Mouse (Mus musculus) hindbrain, embryonic 15.5 days (tissue): ENCODE results near the gene Mrps12. TPM values are rescaled to one million over a fixed set of nuclear protein-coding genes. Genes with fewer than 3 reads are reported as not detected.

Source experiments
- ATAC-seq: fragments of 200-750 bp; cut with Nextera tagmentation; 2 replicates; pipeline ENCODE4 v1.8.0; 2017; ENCODE audit warnings: low read depth, moderate number of reproducible peaks, moderate TSS enrichment; ENCODE audit not compliant: low FRiP score
- H3K27ac ChIP-seq: fragments of 300-500 bp; sonication (generic); replicated peaks from 2 replicates; pipeline ENCODE4 v1.5.1; 2015; ENCODE audit warnings: mild to moderate bottlenecking, inconsistent platforms
- H3K27me3 ChIP-seq: fragments of 300-500 bp; sonication (generic); 2 replicates; pipeline ENCODE4 v1.6.1; 2015; ENCODE audit warnings: control low read depth, inconsistent platforms
- H3K36me3 ChIP-seq: fragments of 300-500 bp; sonication (generic); 2 replicates; pipeline ENCODE4 v1.6.1; 2015; ENCODE audit warnings: control low read depth, inconsistent platforms
- H3K4me1 ChIP-seq: fragments of 300-500 bp; sonication (generic); replicated peaks from 2 replicates; pipeline ENCODE4 v1.6.1; 2015; ENCODE audit warnings: control low read depth, inconsistent platforms
- H3K4me2 ChIP-seq: fragments of 300-500 bp; sonication (generic); 2 replicates; pipeline ENCODE4 v1.6.1; 2015; ENCODE audit warnings: moderate library complexity, mild to moderate bottlenecking, inconsistent platforms
- H3K4me3 ChIP-seq: fragments of 300-500 bp; sonication (generic); 2 replicates; pipeline ENCODE4 v1.5.1; 2015; ENCODE audit warnings: mild to moderate bottlenecking, inconsistent platforms
- H3K9ac ChIP-seq: fragments of 300-500 bp; sonication (generic); 2 replicates; pipeline ENCODE4 v1.6.1; 2015; ENCODE audit warnings: inconsistent platforms
- H3K9me3 ChIP-seq: fragments of 300-500 bp; sonication (generic); 2 replicates; pipeline ENCODE4 v1.6.1; 2016; ENCODE audit warnings: control low read depth, inconsistent platforms
- WGBS: fragments of 180-500 bp; shearing (Covaris S2); methylation state at CpG from one replicate; pipeline ENCODE4 v1.1.7; 2015; 5-methylcytosine and 5-hydroxymethylcytosine counted together
- polyA plus RNA-seq: library from polyadenylated mRNA; unstranded; fragments of >200 nt; fragmentation: Nextera tagmentation; extraction: Ambion mirVana; gene quantifications from 2 replicates; pipeline ENCODE4 v1.2.1, GENCODE M21; 2015

Gene Mrps12
- polyA plus RNA-seq, 1 experiment from 2014 or later, result 113 TPM

DNA sequence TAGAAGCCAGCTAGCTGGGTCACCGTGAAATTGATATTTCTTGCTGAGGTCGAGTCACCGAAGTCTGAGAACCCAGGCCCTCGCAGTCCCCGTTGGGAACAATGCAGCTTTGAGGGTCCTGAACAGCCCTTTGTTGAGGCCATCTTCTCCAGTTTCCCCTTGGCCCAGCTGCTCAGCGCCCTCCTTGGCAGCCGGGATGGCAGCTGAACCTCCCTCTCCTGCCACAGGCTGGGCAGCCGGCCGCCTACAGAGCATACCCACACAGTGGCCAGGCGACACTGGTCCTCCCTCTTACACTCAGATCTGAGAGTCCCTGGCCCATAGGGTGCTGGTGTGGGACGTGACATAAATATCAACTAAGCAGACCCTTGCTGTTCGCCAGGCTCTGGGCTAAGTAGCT, 32.5 kb upstream of the Mrps12 start:
- H3K4me2 ChIP-seq, result no peak overlapping the region
- peak; percentile 69 for ATAC-seq
- peak overlapping the region; percentile 42; the same call in 1 of the 2 replicates for H3K27ac ChIP-seq
- H3K4me3 ChIP-seq, result no peak overlapping the region
- no peaks in the 10 kb centered on the region for H3K9me3 ChIP-seq
- no peaks in the 10 kb centered on the region for H3K27me3 ChIP-seq
- H3K36me3 ChIP-seq, result peaks cover 6% of the 10 kb centered on the region
- H3K4me1 ChIP-seq, result 0 out of 2 replicates have a peak, but pooled peaks cover 6% of the 10 kb centered on the region
- 34% methylated on average over 12 of the region's 12 CpGs for WGBS
- H3K9ac ChIP-seq, result no peak overlapping the region

GRCm38 (mm10) chr7:28773163-28773562, 31.5 kb upstream of the Mrps12 start:
- H3K36me3 ChIP-seq, result peaks cover 6% of the 10 kb centered on the region
- WGBS, result 82% methylated on average over 3 of the region's 3 CpGs
- no peak overlapping the region for H3K4me3 ChIP-seq
- H3K4me2 ChIP-seq, result no peak overlapping the region
- no peak for ATAC-seq
- 0 out of 2 replicates have a peak, but pooled peaks cover 9% of the 10 kb centered on the region for H3K4me1 ChIP-seq
- no peak overlapping the region for H3K27ac ChIP-seq
- no peaks in the 10 kb centered on the region for H3K9me3 ChIP-seq
- no peaks in the 10 kb centered on the region for H3K27me3 ChIP-seq
- H3K9ac ChIP-seq, result no peak overlapping the region

- Histone ChIP-seq H3K36me3 (peaks cover 1% of the 10 kb centered on the region), H3K27ac (no peak overlapping the region), H3K27me3 (no peaks in the 10 kb centered on the region), H3K9me3 (no peaks in the 10 kb centered on the region), H3K4me1 (peaks cover 21% of the 10 kb centered on the region), H3K4me3 (no peak overlapping the region), H3K9ac (no peak overlapping the region), H3K4me2 (no peak overlapping the region)
- WGBS, result 87% methylated on average over 11 of the region's 11 CpGs
- no peak for ATAC-seq
Observed at GRCm38 (mm10) chr7:28771867-28772266, 30.2 kb upstream of the Mrps12 start.

- Histone ChIP-seq H3K4me1 (peaks cover 28% of the 10 kb centered on the region), H3K27ac (no peak overlapping the region), H3K36me3 (no peaks in the 10 kb centered on the region; the same call in 1 of the 2 replicates), H3K9me3 (no peaks in the 10 kb centered on the region), H3K4me3 (no peak overlapping the region), H3K4me2 (no peak overlapping the region), H3K9ac (no peak overlapping the region), H3K27me3 (no peaks in the 10 kb centered on the region)
- no peak for ATAC-seq
- WGBS, result 98% methylated on average over 3 of the region's 3 CpGs
Observed at GRCm38 (mm10) chr7:28770309-28770708, 28.7 kb upstream of the Mrps12 start.

GRCm38 (mm10) chr7:28769414-28769958, 27.9 kb upstream of the Mrps12 start:
- Histone ChIP-seq H3K36me3 (no peaks in the 10 kb centered on the region), H3K4me3 (no peak overlapping the region), H3K27ac (no peak overlapping the region), H3K9ac (no peak overlapping the region), H3K4me1 (peaks cover 35% of the 10 kb centered on the region), H3K27me3 (no peaks in the 10 kb centered on the region), H3K9me3 (no peaks in the 10 kb centered on the region), H3K4me2 (no peak overlapping the region)
- WGBS, result 92% methylated on average over 9 of the region's 9 CpGs
- no peak for ATAC-seq

DNA sequence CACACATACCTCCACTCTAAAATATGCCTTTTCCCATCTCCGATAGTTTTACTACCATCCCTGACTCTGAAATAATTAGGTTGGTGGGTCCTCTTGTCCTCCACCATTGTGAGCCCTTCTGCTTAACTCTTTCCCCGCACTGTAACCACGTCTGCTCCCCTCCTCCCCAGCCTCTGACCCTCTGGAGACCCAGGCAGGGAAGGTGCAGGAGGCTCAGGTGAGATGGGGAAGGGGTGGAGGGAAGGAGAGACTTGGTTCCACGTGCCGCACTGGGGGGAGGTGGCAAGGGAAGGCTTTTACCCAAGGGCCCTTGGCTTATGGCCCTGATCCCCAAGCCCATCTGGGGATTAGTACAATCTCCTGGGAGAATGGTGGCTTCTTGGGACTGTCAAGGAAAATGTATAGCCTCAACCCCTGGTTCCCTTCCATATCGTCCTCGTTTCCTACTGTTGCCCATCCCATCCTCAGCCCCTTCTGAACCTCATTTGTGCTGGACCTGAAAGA, 25.9 kb upstream of the Mrps12 start, which contains the start of gene Nfkbib:
Gene Nfkbib (minus strand): TSS at position 51 of the 504 bp plus-strand sequence.
- peaks cover 30% of the 10 kb centered on the region for H3K4me1 ChIP-seq
- H3K27ac ChIP-seq, result no peak within 1 kb of the TSS
- peak within 1 kb of the TSS; percentile 58 for H3K4me3 ChIP-seq
- 68% methylated on average over 7 of the region's 7 CpGs for WGBS
- H3K36me3 ChIP-seq, result no peaks in the 10 kb centered on the region
- peak within 1 kb of the TSS; percentile 68 for H3K4me2 ChIP-seq
- H3K9ac ChIP-seq, result peak within 1 kb of the TSS; percentile 64
- H3K9me3 ChIP-seq, result no peaks in the 10 kb centered on the region
- no peaks in the 10 kb centered on the region for H3K27me3 ChIP-seq
- ATAC-seq, result no peak

DNA sequence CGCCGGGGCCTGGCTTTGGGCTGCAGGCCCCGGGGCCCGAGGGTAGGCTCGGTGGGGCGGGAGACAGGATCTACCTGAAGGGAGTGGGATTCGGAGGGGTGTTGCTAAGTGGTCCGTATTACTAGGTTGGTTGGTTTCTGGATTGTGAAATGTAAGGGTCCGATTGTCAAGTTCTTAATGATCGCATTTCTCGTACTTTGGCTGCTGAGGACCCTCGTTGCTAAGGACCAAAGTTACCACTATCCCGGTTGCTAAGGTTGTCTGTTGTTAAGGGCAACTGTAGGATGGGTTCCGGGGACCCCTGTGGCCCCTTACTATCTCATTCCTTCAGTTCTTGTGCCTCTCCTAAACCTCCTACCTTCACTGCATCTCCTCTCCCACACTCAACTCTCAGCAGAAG, 25.3 kb upstream of the Mrps12 start:
- H3K4me2 ChIP-seq, result peak overlapping the region; percentile 68
- H3K9ac ChIP-seq, result peak overlapping the region; percentile 61
- H3K27me3 ChIP-seq, result no peaks in the 10 kb centered on the region
- 1% methylated on average over 14 of the region's 14 CpGs for WGBS
- H3K4me3 ChIP-seq, result peak overlapping the region; percentile 58
- no peak overlapping the region for H3K27ac ChIP-seq
- H3K36me3 ChIP-seq, result peaks cover under 1% of the 10 kb centered on the region; the same call in 1 of the 2 replicates
- H3K9me3 ChIP-seq, result no peaks in the 10 kb centered on the region
- H3K4me1 ChIP-seq, result peaks cover 30% of the 10 kb centered on the region
- peak; percentile 28 for ATAC-seq

DNA sequence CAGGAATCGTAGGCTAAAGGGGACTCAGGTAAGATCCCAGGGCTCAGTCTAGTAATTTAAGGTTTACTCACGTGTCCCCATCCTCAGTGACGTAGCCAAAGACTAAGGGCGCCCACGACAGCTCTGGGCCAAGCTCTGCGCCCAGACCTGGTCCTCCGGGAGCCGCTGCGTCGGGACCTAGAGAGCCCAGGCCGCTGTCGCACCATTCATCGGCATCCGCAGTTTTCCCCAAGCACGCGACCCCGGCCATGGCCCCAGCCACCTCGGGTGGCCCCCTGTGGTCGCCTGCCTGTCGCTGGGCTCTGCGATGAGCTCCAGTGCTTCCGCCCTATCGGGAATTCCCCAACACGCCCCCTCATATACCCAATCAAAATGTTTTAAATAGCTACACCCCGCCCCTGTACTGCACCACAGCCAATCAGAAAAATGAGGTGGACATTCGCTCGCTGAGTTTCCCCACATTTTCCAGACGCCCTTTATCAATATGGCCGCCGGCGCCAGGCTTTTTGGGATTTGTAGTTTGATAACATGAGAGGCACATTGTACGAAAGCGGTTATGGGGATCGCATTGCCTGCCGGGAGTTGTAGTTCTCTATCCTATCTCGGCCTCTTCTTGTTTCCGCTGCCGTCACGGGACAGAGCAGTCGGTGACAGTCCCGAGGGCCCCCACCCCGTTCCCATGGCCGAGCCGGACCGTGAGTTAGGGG, 24.7 kb upstream of the Mrps12 start, which contains the start of gene Sirt2:
Gene Sirt2 (plus strand): TSS at position 563 of the 707 bp plus-strand sequence.
- no peaks in the 10 kb centered on the region for H3K27me3 ChIP-seq
- H3K4me1 ChIP-seq, result peaks cover 30% of the 10 kb centered on the region
- H3K9ac ChIP-seq, result peak within 1 kb of the TSS; percentile 64
- under 1% methylated on average over 45 of the region's 45 CpGs for WGBS
- ATAC-seq, result peak; percentile 99
- H3K36me3 ChIP-seq, result peaks cover 7% of the 10 kb centered on the region; the same call in 1 of the 2 replicates
- peak within 1 kb of the TSS; percentile 58 for H3K4me3 ChIP-seq
- H3K9me3 ChIP-seq, result no peaks in the 10 kb centered on the region
- peak within 1 kb of the TSS; percentile 30 for H3K27ac ChIP-seq
- peak within 1 kb of the TSS; percentile 68 for H3K4me2 ChIP-seq

DNA sequence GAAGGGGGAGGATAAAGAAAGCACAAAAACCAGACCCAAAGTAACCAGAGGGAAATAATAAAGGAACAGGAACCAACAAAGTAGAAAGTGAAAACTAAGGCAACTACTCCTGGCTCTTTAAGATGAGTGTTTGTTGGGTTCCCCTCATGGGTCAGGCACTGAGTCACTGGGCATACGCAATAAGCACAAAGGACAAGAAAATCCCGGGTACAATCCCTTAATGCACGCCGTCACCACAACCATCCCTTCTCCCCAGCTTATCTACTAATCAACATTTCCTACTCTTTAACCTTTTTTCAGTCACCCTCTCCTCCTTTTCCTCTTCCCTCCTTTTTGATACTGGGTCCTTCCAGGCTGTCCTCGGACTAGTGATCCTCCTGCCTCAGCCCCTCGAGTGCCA, 23.6 kb upstream of the Mrps12 start:
- ATAC-seq, result no peak
- peaks cover 17% of the 10 kb centered on the region for H3K36me3 ChIP-seq
- H3K27me3 ChIP-seq, result no peaks in the 10 kb centered on the region
- H3K4me3 ChIP-seq, result peak overlapping the region; percentile 58
- H3K27ac ChIP-seq, result no peak overlapping the region
- H3K9me3 ChIP-seq, result no peaks in the 10 kb centered on the region
- WGBS, result 87% methylated on average over 6 of the region's 6 CpGs
- peak overlapping the region; percentile 66 for H3K4me2 ChIP-seq
- peak overlapping the region; percentile 64; the same call in 1 of the 2 replicates for H3K9ac ChIP-seq
- H3K4me1 ChIP-seq, result peaks cover 30% of the 10 kb centered on the region

- Histone ChIP-seq H3K4me3 (no peak overlapping the region), H3K27ac (no peak overlapping the region), H3K9me3 (no peaks in the 10 kb centered on the region), H3K27me3 (no peaks in the 10 kb centered on the region), H3K4me2 (no peak overlapping the region), H3K4me1 (peaks cover 15% of the 10 kb centered on the region), H3K9ac (no peak overlapping the region), H3K36me3 (peaks cover 32% of the 10 kb centered on the region)
- WGBS, result 97% methylated on average over 9 of the region's 9 CpGs
- no peak for ATAC-seq
Observed at GRCm38 (mm10) chr7:28761907-28762306, 20.3 kb upstream of the Mrps12 start.

DNA sequence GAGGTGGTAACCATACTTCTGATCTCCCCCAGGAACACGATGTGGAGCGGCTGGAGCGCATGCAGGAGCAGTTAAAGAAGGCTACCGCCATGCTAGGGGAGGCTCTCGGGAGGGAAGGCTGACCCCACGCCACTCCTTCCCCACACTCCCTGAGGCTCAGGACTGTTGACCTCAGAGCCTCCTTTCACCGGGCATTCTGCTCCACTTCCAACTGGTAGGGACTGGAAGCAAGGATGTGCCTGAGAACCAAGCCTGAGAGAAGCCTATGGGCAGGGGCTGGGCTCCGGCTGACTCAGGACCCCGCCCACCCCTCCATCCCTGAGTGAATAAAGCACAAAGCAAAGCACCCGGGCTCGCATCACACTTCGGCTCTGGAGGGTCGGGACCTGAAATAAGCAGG, 17.0 kb upstream of the Mrps12 start:
- 0 out of 2 replicates have a peak, but pooled peaks cover 8% of the 10 kb centered on the region for H3K27me3 ChIP-seq
- no peak for ATAC-seq
- H3K9me3 ChIP-seq, result no peaks in the 10 kb centered on the region
- H3K4me2 ChIP-seq, result no peak overlapping the region
- H3K9ac ChIP-seq, result no peak overlapping the region
- H3K4me3 ChIP-seq, result no peak overlapping the region
- peaks cover 32% of the 10 kb centered on the region for H3K36me3 ChIP-seq
- no peak overlapping the region for H3K27ac ChIP-seq
- peaks cover 7% of the 10 kb centered on the region for H3K4me1 ChIP-seq
- WGBS, result 79% methylated on average over 13 of the region's 13 CpGs

- peaks cover 7% of the 10 kb centered on the region for H3K4me1 ChIP-seq
- WGBS, result 4% methylated on average over 17 of the region's 17 CpGs
- 0 out of 2 replicates have a peak, but pooled peaks cover 8% of the 10 kb centered on the region for H3K27me3 ChIP-seq
- no peak within 1 kb of the TSS for H3K27ac ChIP-seq
- H3K9ac ChIP-seq, result no peak within 1 kb of the TSS
- peaks cover 23% of the 10 kb centered on the region for H3K36me3 ChIP-seq
- H3K4me2 ChIP-seq, result peak within 1 kb of the TSS; percentile 51
- 0 out of 2 replicates have a peak, but pooled peaks have one; percentile 31 for ATAC-seq
- peak within 1 kb of the TSS; percentile 24 for H3K4me3 ChIP-seq
- no peaks in the 10 kb centered on the region for H3K9me3 ChIP-seq
Observed at GRCm38 (mm10) chr7:28756079-28756478, 14.5 kb upstream of the Mrps12 start, which contains the start of gene Ccer2. Gene Ccer2, plus strand, starts transcription at chr7:28756174.
